Mouse (Mus musculus) hindbrain, embryonic 16.5 days (tissue): ENCODE data around the gene Hoxa7. TPM values are rescaled to one million over a fixed set of nuclear protein-coding genes. Genes with fewer than 3 reads are reported as not detected.

ENCODE experiments used
- ATAC-seq: fragments of 200-750 bp; cut with Nextera tagmentation; 2 replicates; pipeline ENCODE4 v1.8.0; 2017; ENCODE audit warnings: moderate TSS enrichment, moderate library complexity
- H3K27ac ChIP-seq: fragments of 300-500 bp; sonication (generic); 2 replicates; pipeline ENCODE4 v1.5.1; 2014; ENCODE audit warnings: low read depth, mild to moderate bottlenecking, control low read depth, low read length, moderate library complexity
- H3K27me3 ChIP-seq: fragments of 300-500 bp; sonication (generic); replicated peaks from 2 replicates; pipeline ENCODE4 v1.6.1; 2014; ENCODE audit warnings: low read length; ENCODE audit not compliant: control insufficient read depth, insufficient read depth
- H3K36me3 ChIP-seq: fragments of 300-500 bp; sonication (generic); 2 replicates; pipeline ENCODE4 v1.6.1; 2014; ENCODE audit warnings: mild to moderate bottlenecking, low read length, moderate library complexity, mixed read lengths; ENCODE audit not compliant: control insufficient read depth, insufficient read depth
- H3K4me1 ChIP-seq: fragments of 300-500 bp; sonication (generic); 2 replicates; pipeline ENCODE4 v1.6.1; 2014; ENCODE audit warnings: low read depth, low read length; ENCODE audit not compliant: control insufficient read depth, insufficient read depth
- H3K4me2 ChIP-seq: fragments of 300-500 bp; sonication (generic); 2 replicates; pipeline ENCODE4 v1.6.1; 2014; ENCODE audit warnings: mild to moderate bottlenecking, low read length, control low read depth, moderate library complexity
- H3K4me3 ChIP-seq: fragments of 300-500 bp; sonication (generic); 2 replicates; pipeline ENCODE4 v1.5.1; 2014; ENCODE audit warnings: mild to moderate bottlenecking, low read length, control low read depth, moderate library complexity
- H3K9ac ChIP-seq: fragments of 300-500 bp; sonication (generic); 2 replicates; pipeline ENCODE4 v1.6.1; 2014; ENCODE audit warnings: low read depth, mild to moderate bottlenecking, control low read depth, low read length, moderate library complexity
- H3K9me3 ChIP-seq: fragments of 300-500 bp; sonication (generic); 2 replicates; pipeline ENCODE4 v1.6.1; 2014; ENCODE audit warnings: mild to moderate bottlenecking, low read length, moderate library complexity; ENCODE audit not compliant: control insufficient read depth
- WGBS: fragments of 180-500 bp; shearing (Covaris S2); extraction: QIAGEN DNeasy Blood & Tissue Kit; methylation state at CpG from one replicate; pipeline ENCODE4 v1.1.7; 2014; 5-methylcytosine and 5-hydroxymethylcytosine counted together
- polyA plus RNA-seq: library from polyadenylated mRNA; unstranded; fragments of >200 nt; fragmentation: Nextera tagmentation; extraction: Ambion mirVana; gene quantifications from 2 replicates; pipeline ENCODE4 v1.2.1, GENCODE M21; 2015

The Hoxa7 gene
- polyA plus RNA-seq, 1 experiment from 2014 or later = 9.0 TPM

- WGBS = 2% methylated on average over 60 of the region's 60 CpGs
- Histone ChIP-seq H3K4me1 (peaks cover 7% of the 10 kb centered on the region), H3K27me3 (peaks cover 68% of the 10 kb centered on the region), H3K4me3 (peak overlapping the region; percentile 33), H3K36me3 (no peaks in the 10 kb centered on the region), H3K4me2 (peak overlapping the region; percentile 43), H3K9me3 (no peaks in the 10 kb centered on the region), H3K27ac (peak overlapping the region; percentile 23; the same call in 1 of the 2 replicates), H3K9ac (peak overlapping the region; percentile 35; the same call in 1 of the 2 replicates)
- no peak for ATAC-seq
Observed at GRCm38 (mm10) chr6:52216691-52217458, 4.8 kb downstream of the Hoxa7 start.

- no peaks in the 10 kb centered on the region; the same call in 1 of the 2 replicates for H3K4me1 ChIP-seq
- peak overlapping the region; percentile 11; the same call in 1 of the 2 replicates for H3K4me3 ChIP-seq
- peaks cover 67% of the 10 kb centered on the region for H3K27me3 ChIP-seq
- WGBS = 2% methylated on average over 30 of the region's 30 CpGs
- H3K9me3 ChIP-seq = no peaks in the 10 kb centered on the region
- no peaks in the 10 kb centered on the region for H3K36me3 ChIP-seq
- H3K4me2 ChIP-seq = peak overlapping the region; percentile 34; the same call in 1 of the 2 replicates
- no peak overlapping the region for H3K9ac ChIP-seq
- H3K27ac ChIP-seq = no peak overlapping the region
- ATAC-seq = no peak
Observed at GRCm38 (mm10) chr6:52215771-52216535, 5.7 kb downstream of the Hoxa7 start.

GRCm38 (mm10) chr6:52215070-52215469 lies 6.6 kb downstream of the Hoxa7 start:
- H3K27me3 ChIP-seq = peaks cover 69% of the 10 kb centered on the region
- H3K36me3 ChIP-seq = no peaks in the 10 kb centered on the region
- 25% methylated on average over 3 of the region's 3 CpGs for WGBS
- H3K4me3 ChIP-seq = no peak overlapping the region
- no peak overlapping the region for H3K4me2 ChIP-seq
- no peak overlapping the region for H3K9ac ChIP-seq
- H3K27ac ChIP-seq = no peak overlapping the region
- H3K4me1 ChIP-seq = no peaks in the 10 kb centered on the region; the same call in 1 of the 2 replicates
- no peak for ATAC-seq
- no peaks in the 10 kb centered on the region for H3K9me3 ChIP-seq

GRCm38 (mm10) chr6:52214271-52214670 lies 7.4 kb downstream of the Hoxa7 start:
- Histone ChIP-seq H3K4me2 (no peak overlapping the region), H3K4me1 (no peaks in the 10 kb centered on the region; the same call in 1 of the 2 replicates), H3K9me3 (no peaks in the 10 kb centered on the region), H3K9ac (no peak overlapping the region), H3K27ac (no peak overlapping the region), H3K36me3 (no peaks in the 10 kb centered on the region), H3K4me3 (no peak overlapping the region), H3K27me3 (peaks cover 70% of the 10 kb centered on the region)
- no peak for ATAC-seq
- 17% methylated on average over 5 of the region's 5 CpGs for WGBS

GRCm38 (mm10) chr6:52213119-52213986 lies 8.3 kb downstream of the Hoxa7 start, which contains the start of the genes Hoxa3 and Gm28308:
Gene Hoxa3, minus strand, starts transcription at chr6:52213336.
Gene Gm28308, minus strand, starts transcription at chr6:52213339.
- Histone ChIP-seq H3K4me3 (peak within 1 kb of the TSS; percentile 30), H3K27ac (peak within 1 kb of the TSS; percentile 54), H3K4me1 (no peaks in the 10 kb centered on the region; the same call in 1 of the 2 replicates), H3K27me3 (peaks cover 69% of the 10 kb centered on the region), H3K9ac (no peak within 1 kb of the TSS; the same call in 1 of the 2 replicates), H3K36me3 (no peaks in the 10 kb centered on the region), H3K9me3 (no peaks in the 10 kb centered on the region), H3K4me2 (peak within 1 kb of the TSS; percentile 38)
- ATAC-seq = no peak
- 8% methylated on average over 38 of the region's 38 CpGs for WGBS

GRCm38 (mm10) chr6:52212556-52213118 lies 9.0 kb downstream of the Hoxa7 start:
- H3K9ac ChIP-seq = no peak overlapping the region
- no peaks in the 10 kb centered on the region for H3K36me3 ChIP-seq
- H3K27me3 ChIP-seq = peaks cover 72% of the 10 kb centered on the region
- peak overlapping the region; percentile 23 for H3K4me2 ChIP-seq
- peak overlapping the region; percentile 30 for H3K4me3 ChIP-seq
- WGBS = 4% methylated on average over 22 of the region's 22 CpGs
- peak overlapping the region; percentile 48 for H3K27ac ChIP-seq
- ATAC-seq = no peak
- no peaks in the 10 kb centered on the region; the same call in 1 of the 2 replicates for H3K4me1 ChIP-seq
- H3K9me3 ChIP-seq = no peaks in the 10 kb centered on the region

GRCm38 (mm10) chr6:52211961-52212360 lies 9.7 kb downstream of the Hoxa7 start:
- H3K27me3 ChIP-seq = peaks cover 79% of the 10 kb centered on the region
- no peaks in the 10 kb centered on the region for H3K36me3 ChIP-seq
- no peak for ATAC-seq
- peak overlapping the region; percentile 41 for H3K9ac ChIP-seq
- WGBS = 4% methylated on average over 13 of the region's 13 CpGs
- H3K4me3 ChIP-seq = peak overlapping the region; percentile 30
- H3K4me2 ChIP-seq = peak overlapping the region; percentile 38
- H3K4me1 ChIP-seq = no peaks in the 10 kb centered on the region; the same call in 1 of the 2 replicates
- peak overlapping the region; percentile 54; the same call in 1 of the 2 replicates for H3K27ac ChIP-seq
- H3K9me3 ChIP-seq = no peaks in the 10 kb centered on the region
